Mouse (Mus musculus): Measurements from ENCODE around the gene Flnc. TPM values are rescaled to one million over a fixed set of nuclear protein-coding genes. Genes with fewer than 3 reads are reported as not detected.

Flnc gene
- polyA plus RNA-seq, 1 experiment from 2014 or later: 5.1 TPM

DNA sequence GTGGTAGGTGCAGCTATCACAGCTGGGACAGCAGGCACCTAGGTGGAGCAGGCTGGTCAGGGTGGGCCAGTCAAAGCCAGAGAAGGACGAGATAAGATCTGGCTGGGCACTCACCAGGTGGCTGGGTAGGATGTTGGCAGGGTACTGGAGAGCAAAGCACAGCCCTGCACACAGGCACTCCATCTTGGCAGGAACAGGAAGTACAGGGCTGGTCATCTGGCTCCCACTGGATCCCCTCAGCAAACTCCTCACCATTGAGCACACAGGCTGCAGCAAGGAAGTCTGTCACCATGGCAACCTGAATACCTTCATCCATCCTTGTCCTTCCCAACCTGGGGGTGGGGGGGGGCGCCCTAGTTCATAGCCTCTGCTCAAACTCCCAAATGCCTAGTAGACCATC, 64.7 kb downstream of the Flnc start:
- no peaks in the 10 kb centered on the region for H3K36me3 ChIP-seq
- no peaks in the 10 kb centered on the region for H3K9me3 ChIP-seq
- no peak overlapping the region for H3K27ac ChIP-seq (replicated peaks)
- no peak overlapping the region for H3K9ac ChIP-seq
- H3K4me1 ChIP-seq (replicated peaks): no peaks in the 10 kb centered on the region; the same call in 1 of the 2 replicates
- no peak overlapping the region for H3K4me3 ChIP-seq
- ATAC-seq (ENCODE audit: low FRiP score, low read depth): peak; percentile 75; the same call in 1 of the 2 replicates
- WGBS: 41% methylated on average over 2 of the region's 2 CpGs
- H3K4me2 ChIP-seq: no peak overlapping the region
- peaks cover 34% of the 10 kb centered on the region for H3K27me3 ChIP-seq

DNA sequence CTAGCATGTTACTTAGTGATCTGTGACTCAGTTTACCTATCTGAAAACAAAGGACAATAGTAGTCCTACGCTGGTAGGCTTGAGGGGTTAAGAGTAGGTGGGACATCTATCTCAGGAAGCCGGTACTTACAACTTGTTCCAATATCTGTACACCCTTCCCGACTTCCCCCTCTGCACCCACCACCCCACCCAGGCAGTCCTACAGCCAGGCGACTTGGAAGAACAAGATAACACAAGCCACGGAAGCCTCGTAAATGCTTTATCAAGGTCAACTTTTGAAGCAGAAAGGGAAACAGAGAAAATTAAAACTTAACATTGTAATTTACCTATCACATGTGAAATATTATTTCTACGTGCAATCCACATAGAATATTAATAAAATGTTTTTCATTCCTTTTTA, 67.1 kb downstream of the Flnc start:
- no peak overlapping the region for H3K4me3 ChIP-seq
- no peaks in the 10 kb centered on the region for H3K36me3 ChIP-seq
- peaks cover 24% of the 10 kb centered on the region for H3K27me3 ChIP-seq
- no peaks in the 10 kb centered on the region for H3K9me3 ChIP-seq
- H3K9ac ChIP-seq: no peak overlapping the region
- H3K4me1 ChIP-seq (replicated peaks): no peaks in the 10 kb centered on the region; the same call in 1 of the 2 replicates
- no peak overlapping the region for H3K27ac ChIP-seq (replicated peaks)
- 95% methylated on average over 7 of the region's 7 CpGs for WGBS
- no peak for ATAC-seq (ENCODE audit: low FRiP score, low read depth)
- no peak overlapping the region for H3K4me2 ChIP-seq

DNA sequence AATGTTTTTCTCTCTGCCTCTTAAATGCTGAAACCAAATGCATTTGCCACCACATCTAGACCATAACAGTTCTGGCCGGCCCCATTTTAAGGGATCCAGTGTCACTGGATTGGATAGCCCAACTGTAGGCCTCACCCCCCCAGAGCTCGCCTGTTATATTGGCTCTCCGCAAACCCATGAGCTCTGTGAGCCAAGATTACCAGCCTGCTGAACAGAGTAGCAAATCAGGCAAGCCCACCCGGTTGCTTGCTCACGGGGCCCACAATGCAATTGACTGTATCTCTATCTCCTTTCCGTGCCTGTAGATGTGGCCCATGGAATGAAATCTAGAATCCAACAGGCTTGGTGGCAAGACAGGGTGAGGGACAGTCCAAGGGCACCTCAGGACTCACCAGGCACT, 67.8 kb downstream of the Flnc start:
- no peak for ATAC-seq (ENCODE audit: low FRiP score, low read depth)
- no peak overlapping the region for H3K4me2 ChIP-seq
- peaks cover 26% of the 10 kb centered on the region for H3K27me3 ChIP-seq
- H3K4me1 ChIP-seq (replicated peaks): no peaks in the 10 kb centered on the region; the same call in 1 of the 2 replicates
- no peaks in the 10 kb centered on the region for H3K36me3 ChIP-seq
- H3K9me3 ChIP-seq: no peaks in the 10 kb centered on the region
- 89% methylated on average over 6 of the region's 6 CpGs for WGBS
- no peak overlapping the region for H3K9ac ChIP-seq
- no peak overlapping the region for H3K4me3 ChIP-seq
- no peak overlapping the region for H3K27ac ChIP-seq (replicated peaks)

DNA sequence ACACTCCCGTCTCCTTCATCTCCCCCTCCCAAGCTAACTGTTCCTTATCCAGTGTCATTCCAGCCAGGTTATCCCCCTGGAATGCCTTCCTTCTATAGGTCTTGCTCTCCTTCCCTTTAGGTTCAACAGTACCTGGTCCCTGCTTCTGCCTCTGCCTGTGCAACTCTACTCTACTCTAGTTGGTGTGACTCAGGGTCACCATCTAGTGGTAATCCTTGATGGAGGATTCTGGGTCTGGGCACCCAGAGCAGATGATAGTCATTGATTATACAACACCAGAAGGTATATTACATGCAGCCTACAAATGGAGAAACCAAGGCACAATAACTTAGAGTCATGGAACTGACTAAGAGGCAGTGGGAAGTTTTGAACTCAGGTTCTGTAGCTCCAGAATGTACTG, 68.5 kb downstream of the Flnc start:
- WGBS: 93% methylated on average over 1 of the region's 1 CpGs
- no peak for ATAC-seq (ENCODE audit: low FRiP score, low read depth)

DNA sequence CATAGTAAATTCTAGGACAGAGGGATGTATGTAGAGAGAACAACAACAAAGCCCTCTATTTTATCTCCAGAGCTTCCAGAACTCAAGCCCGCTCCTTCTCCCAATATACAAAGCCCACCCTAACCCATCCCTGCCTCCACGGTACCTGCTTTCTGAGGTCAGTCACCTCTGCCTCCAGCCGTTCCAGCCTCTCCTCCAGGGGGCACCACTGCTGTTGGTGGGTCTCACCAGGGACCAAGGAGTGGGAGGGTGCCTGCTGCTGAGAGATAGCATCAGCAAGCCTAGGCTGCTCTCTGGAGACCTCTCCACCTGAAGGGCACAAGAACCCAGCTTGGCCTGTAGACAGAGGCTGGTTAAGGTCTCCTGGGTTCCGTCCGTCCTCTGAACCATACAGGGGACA, 72.4 kb downstream of the Flnc start:
- Histone ChIP-seq H3K27ac (replicated peaks) (no peak overlapping the region), H3K36me3 (no peaks in the 10 kb centered on the region), H3K27me3 (peaks cover 16% of the 10 kb centered on the region; the same call in 1 of the 2 replicates), H3K4me3 (no peak overlapping the region), H3K9me3 (no peaks in the 10 kb centered on the region), H3K4me1 (replicated peaks) (peaks cover 11% of the 10 kb centered on the region), H3K4me2 (no peak overlapping the region), H3K9ac (no peak overlapping the region)
- WGBS: 85% methylated on average over 5 of the region's 5 CpGs
- no peak for ATAC-seq (ENCODE audit: low FRiP score, low read depth)

More for the DNA sequence above, 68.5 kb downstream of the Flnc start:
- H3K9ac ChIP-seq: no peak overlapping the region
- no peak overlapping the region for H3K4me2 ChIP-seq
- H3K4me1 ChIP-seq (replicated peaks): no peaks in the 10 kb centered on the region
- no peak overlapping the region for H3K4me3 ChIP-seq
- no peak overlapping the region for H3K27ac ChIP-seq (replicated peaks)
- no peaks in the 10 kb centered on the region for H3K36me3 ChIP-seq
- H3K27me3 ChIP-seq: peaks cover 18% of the 10 kb centered on the region
- no peaks in the 10 kb centered on the region for H3K9me3 ChIP-seq

DNA sequence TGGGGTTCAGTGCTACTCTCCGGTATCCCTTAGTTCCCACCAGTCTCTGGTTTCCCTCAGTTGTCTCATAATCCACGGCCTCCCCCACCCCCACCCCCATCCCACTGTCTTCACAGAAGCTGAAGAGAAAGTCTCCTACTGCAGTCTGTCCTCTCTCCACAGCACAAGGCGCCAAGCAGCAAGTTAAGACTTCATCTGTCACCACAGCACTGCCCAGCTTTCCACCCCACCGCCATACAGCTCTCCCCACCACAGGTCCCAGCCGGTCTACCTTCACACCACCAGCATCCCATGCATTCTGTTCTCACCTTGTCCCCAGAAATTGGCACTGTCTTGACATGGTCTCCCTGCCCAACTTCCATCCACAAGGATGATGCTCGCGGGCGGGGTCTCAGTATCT, 73.8 kb downstream of the Flnc start:
- no peaks in the 10 kb centered on the region for H3K9me3 ChIP-seq
- H3K36me3 ChIP-seq: no peaks in the 10 kb centered on the region
- H3K27ac ChIP-seq (replicated peaks): no peak overlapping the region
- 24% methylated on average over 8 of the region's 8 CpGs for WGBS
- H3K27me3 ChIP-seq: peaks cover 16% of the 10 kb centered on the region; the same call in 1 of the 2 replicates
- no peak for ATAC-seq (ENCODE audit: low FRiP score, low read depth)
- peaks cover 11% of the 10 kb centered on the region for H3K4me1 ChIP-seq (replicated peaks)
- peak overlapping the region; percentile 70 for H3K4me2 ChIP-seq
- no peak overlapping the region for H3K9ac ChIP-seq
- H3K4me3 ChIP-seq: peak overlapping the region; percentile 48

DNA sequence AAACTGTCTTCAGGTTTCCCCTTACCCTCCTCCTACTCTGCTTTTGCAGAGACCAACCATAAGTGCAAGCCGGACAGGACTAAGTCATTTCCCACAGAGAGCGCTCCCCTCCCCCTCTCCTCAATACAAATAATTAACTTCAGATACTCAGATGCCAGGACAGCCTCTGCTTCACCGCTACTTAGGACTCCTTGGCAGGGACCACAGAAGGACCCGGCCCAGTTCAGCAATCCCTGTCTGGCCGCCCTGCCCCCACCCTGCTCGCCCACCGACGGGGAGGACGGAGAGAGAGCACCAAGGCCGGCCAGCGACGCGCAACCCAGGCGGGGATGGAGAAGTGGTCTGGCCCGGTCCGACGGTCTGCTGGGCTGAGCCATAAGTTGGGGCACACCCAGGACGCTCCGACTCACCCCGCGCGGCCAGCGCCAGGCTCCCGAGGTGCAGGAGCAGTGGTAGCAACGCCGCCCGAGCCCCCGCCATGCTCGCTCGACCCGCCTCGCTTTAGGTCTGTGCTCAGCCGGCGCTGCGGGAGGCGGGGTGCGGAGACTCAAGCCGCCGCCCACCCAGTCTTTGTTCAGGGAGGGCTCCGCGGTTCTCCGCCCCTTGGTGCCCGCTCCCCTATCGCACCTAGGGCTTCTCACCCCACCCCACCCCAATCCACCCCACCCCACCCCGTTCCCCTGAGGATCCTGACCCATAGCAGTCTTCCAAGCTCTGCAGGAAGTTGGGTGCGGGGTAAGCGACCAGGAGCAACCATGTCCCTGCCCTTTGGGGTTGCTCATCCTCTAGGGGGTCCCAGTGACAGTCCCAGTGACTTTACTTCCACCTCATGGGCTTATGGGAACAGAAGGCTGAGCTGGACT, 74.6 kb downstream of the Flnc start, which contains the start of gene Kcp:
Gene Kcp, minus strand, starts transcription at position 506 of the 863 bp plus-strand sequence.
- under 1% methylated on average over 46 of the region's 47 CpGs for WGBS
- peak within 1 kb of the TSS; percentile 70 for H3K4me2 ChIP-seq
- peak; percentile 65 for ATAC-seq (ENCODE audit: low FRiP score, low read depth)
- H3K4me1 ChIP-seq (replicated peaks): peaks cover 11% of the 10 kb centered on the region
- H3K36me3 ChIP-seq: no peaks in the 10 kb centered on the region
- peak within 1 kb of the TSS; percentile 45 for H3K9ac ChIP-seq
- peak within 1 kb of the TSS; percentile 48 for H3K4me3 ChIP-seq
- H3K27ac ChIP-seq (replicated peaks): no peak within 1 kb of the TSS
- no peaks in the 10 kb centered on the region for H3K9me3 ChIP-seq
- H3K27me3 ChIP-seq: peaks cover 16% of the 10 kb centered on the region; the same call in 1 of the 2 replicates

DNA sequence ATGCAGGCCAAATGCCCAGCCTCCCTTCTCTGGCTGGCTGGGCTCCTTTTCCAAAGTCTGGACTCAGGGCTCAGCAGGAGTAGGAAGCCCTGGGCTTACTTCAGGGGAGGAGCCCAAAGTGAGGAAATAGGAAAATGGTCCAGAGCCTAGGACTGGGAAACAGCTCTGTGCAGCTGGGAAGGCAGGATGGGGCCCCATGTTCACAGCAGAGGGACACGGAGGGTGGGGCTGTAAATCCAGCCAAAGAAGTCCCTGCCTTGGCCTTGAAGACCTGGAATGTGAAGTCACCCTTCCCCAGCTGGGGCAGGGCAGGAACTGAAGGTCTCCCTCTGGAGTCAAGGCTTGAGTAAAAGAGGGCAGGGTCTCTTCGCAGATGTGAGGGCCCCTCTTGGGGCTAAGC, 76.0 kb downstream of the Flnc start:
- H3K9me3 ChIP-seq: no peaks in the 10 kb centered on the region
- no peak for ATAC-seq (ENCODE audit: low FRiP score, low read depth)
- no peak overlapping the region for H3K27ac ChIP-seq (replicated peaks)
- WGBS: 48% methylated on average over 2 of the region's 2 CpGs
- no peak overlapping the region for H3K4me3 ChIP-seq
- H3K36me3 ChIP-seq: no peaks in the 10 kb centered on the region
- H3K27me3 ChIP-seq: peaks cover 16% of the 10 kb centered on the region; the same call in 1 of the 2 replicates
- peaks cover 16% of the 10 kb centered on the region for H3K4me1 ChIP-seq (replicated peaks)
- H3K4me2 ChIP-seq: no peak overlapping the region
- no peak overlapping the region for H3K9ac ChIP-seq

Small RNA genes within 50 kb of the gene (microRNA-seq; reads per million reads assigned to microRNA genes)
- gene Gm26220 (not detected), gene Gm44354 (not detected)

Other genes with a start within 250 kb of the Flnc start
- 68.3 and 71.7 TPM in 2 replicates for gene Impdh1, start 216.9 kb upstream of the Flnc start, polyA plus RNA-seq (2015; fragmentation: Nextera tagmentation; extraction: Ambion mirVana)
- gene Hilpda, start 160.8 kb upstream of the Flnc start, polyA plus RNA-seq (2015; fragmentation: Nextera tagmentation; extraction: Ambion mirVana): 31.7 and 33.3 TPM in 2 replicates
- 0.41 and 0.51 TPM in 2 replicates for gene Fam71f2, start 153.7 kb upstream of the Flnc start, polyA plus RNA-seq (2015; fragmentation: Nextera tagmentation; extraction: Ambion mirVana)
- not detected in 2 replicates for gene Fam71f1, start 114.1 kb upstream of the Flnc start, polyA plus RNA-seq (2015; fragmentation: Nextera tagmentation; extraction: Ambion mirVana)
- gene Calu, start 85.2 kb upstream of the Flnc start, polyA plus RNA-seq (2015; fragmentation: Nextera tagmentation; extraction: Ambion mirVana): 164 TPM in 2 replicates
- 0.34 and 0.53 TPM in 2 replicates for gene Opn1sw, start 44.8 kb upstream of the Flnc start, polyA plus RNA-seq (2015; fragmentation: Nextera tagmentation; extraction: Ambion mirVana)
- gene Ccdc136, start 36.9 kb upstream of the Flnc start, polyA plus RNA-seq (2015; fragmentation: Nextera tagmentation; extraction: Ambion mirVana): 43.3 and 52.6 TPM in 2 replicates
- 346 and 360 TPM in 2 replicates for gene Atp6v1f, start 34.5 kb downstream of the Flnc start, polyA plus RNA-seq (2015; fragmentation: Nextera tagmentation; extraction: Ambion mirVana)
- 0.35 and 0.42 TPM in 2 replicates for gene Atp6v1fnb, start 38.2 kb downstream of the Flnc start, polyA plus RNA-seq (2015; fragmentation: Nextera tagmentation; extraction: Ambion mirVana)
- 20.3 and 20.8 TPM in 2 replicates for gene Kcp, start 74.7 kb downstream of the Flnc start, polyA plus RNA-seq (2015; fragmentation: Nextera tagmentation; extraction: Ambion mirVana)
- 1.7 and 2.5 TPM in 2 replicates for gene Irf5, start 93.4 kb downstream of the Flnc start, polyA plus RNA-seq (2015; fragmentation: Nextera tagmentation; extraction: Ambion mirVana)
- 85.5 and 85.6 TPM in 2 replicates for gene Tnpo3, start 176.6 kb downstream of the Flnc start, polyA plus RNA-seq (2015; fragmentation: Nextera tagmentation; extraction: Ambion mirVana)

Data from hindbrain, embryonic 15.5 days (tissue).